Mouse (Mus musculus): ENCODE results near the gene Hook2. TPM values are rescaled to one million over a fixed set of nuclear protein-coding genes. Genes with fewer than 3 reads are reported as not detected.

Hook2 gene
- polyA plus RNA-seq, 1 experiment from 2014 or later = 18.7 TPM

DNA sequence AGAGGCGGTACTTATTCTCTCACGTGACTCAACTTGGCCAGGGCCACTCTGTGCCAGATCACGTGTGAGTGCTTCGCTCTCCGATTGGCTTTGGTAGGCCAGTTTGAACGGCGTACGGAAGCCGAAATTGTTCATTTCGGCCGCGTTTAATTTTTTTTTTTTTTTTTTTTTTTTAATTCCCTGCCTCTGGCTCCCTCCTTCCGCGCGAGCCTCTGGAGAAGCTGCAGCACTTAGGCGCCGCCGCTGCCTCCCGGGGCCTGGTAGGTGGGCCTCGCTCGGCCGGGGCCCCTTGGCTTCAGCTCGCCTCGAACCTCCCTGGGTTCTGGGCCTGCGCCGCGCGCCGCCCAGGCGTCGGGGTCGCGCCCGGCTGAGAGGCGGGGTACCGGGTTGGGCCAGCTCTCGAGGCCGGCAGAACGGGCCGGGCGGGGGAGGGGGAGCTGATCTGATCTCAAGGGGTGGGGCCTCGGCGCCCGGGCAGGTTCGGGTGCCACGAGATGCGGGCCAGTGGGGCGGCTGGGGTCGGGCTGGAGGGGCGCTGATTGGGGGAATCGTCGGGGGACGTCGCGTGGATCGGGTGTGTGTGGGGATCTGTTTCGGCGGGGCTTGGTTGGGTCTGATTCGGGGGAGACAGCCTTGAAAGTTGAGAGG, 46.4 kb downstream of the Hook2 start, which contains the start of gene Tnpo2:
Tnpo2 (plus strand) TSS at position 198 of the 648 bp plus-strand sequence.
- H3K27ac ChIP-seq (ENCODE audit: low read depth, low read length) = peak within 1 kb of the TSS; percentile 96
- no peaks in the 10 kb centered on the region for H3K9me3 ChIP-seq (ENCODE audit: control insufficient read depth, low read length)
- H3K27me3 ChIP-seq (ENCODE audit: control insufficient read depth, insufficient read depth, low read length) = no peaks in the 10 kb centered on the region
- H3K9ac ChIP-seq (ENCODE audit: low read depth, low read length) = peak within 1 kb of the TSS; percentile 84
- peaks cover 38% of the 10 kb centered on the region for H3K36me3 ChIP-seq (ENCODE audit: control insufficient read depth, insufficient read depth, low read length)
- ATAC-seq (ENCODE audit: low FRiP score, low TSS enrichment) = peak; percentile 92
- H3K4me2 ChIP-seq (replicated peaks; ENCODE audit: low read depth, low read length) = peak within 1 kb of the TSS; percentile 86
- H3K4me3 ChIP-seq (ENCODE audit: low read length) = peak within 1 kb of the TSS; percentile 89
- H3K4me1 ChIP-seq (ENCODE audit: control insufficient read depth, insufficient read depth, low read length) = peaks cover 13% of the 10 kb centered on the region; the same call in 1 of the 2 replicates
- under 1% methylated on average over 59 of the region's 59 CpGs for WGBS

- Histone ChIP-seq H3K27ac (ENCODE audit: low read depth, low read length) (peak overlapping the region; percentile 96), H3K4me3 (ENCODE audit: low read length) (peak overlapping the region; percentile 89), H3K36me3 (ENCODE audit: control insufficient read depth, insufficient read depth, low read length) (peaks cover 38% of the 10 kb centered on the region), H3K9me3 (ENCODE audit: control insufficient read depth, low read length) (no peaks in the 10 kb centered on the region), H3K9ac (ENCODE audit: low read depth, low read length) (peak overlapping the region; percentile 84), H3K27me3 (ENCODE audit: control insufficient read depth, insufficient read depth, low read length) (no peaks in the 10 kb centered on the region), H3K4me1 (ENCODE audit: control insufficient read depth, insufficient read depth, low read length) (peaks cover 13% of the 10 kb centered on the region; the same call in 1 of the 2 replicates), H3K4me2 (replicated peaks; ENCODE audit: low read depth, low read length) (peak overlapping the region; percentile 86)
- peak; percentile 67; the same call in 1 of the 2 replicates for ATAC-seq (ENCODE audit: low FRiP score, low TSS enrichment)
- 2% methylated on average over 14 of the region's 14 CpGs for WGBS
Observed at GRCm38 (mm10) chr8:85037366-85037680, 46.9 kb downstream of the Hook2 start.

GRCm38 (mm10) chr8:85037681-85038531, 47.5 kb downstream of the Hook2 start:
- Histone ChIP-seq H3K4me1 (ENCODE audit: control insufficient read depth, insufficient read depth, low read length) (peaks cover 13% of the 10 kb centered on the region; the same call in 1 of the 2 replicates), H3K27ac (ENCODE audit: low read depth, low read length) (peak overlapping the region; percentile 96), H3K36me3 (ENCODE audit: control insufficient read depth, insufficient read depth, low read length) (peaks cover 35% of the 10 kb centered on the region), H3K9ac (ENCODE audit: low read depth, low read length) (peak overlapping the region; percentile 84), H3K4me3 (ENCODE audit: low read length) (peak overlapping the region; percentile 89), H3K9me3 (ENCODE audit: control insufficient read depth, low read length) (no peaks in the 10 kb centered on the region), H3K27me3 (ENCODE audit: control insufficient read depth, insufficient read depth, low read length) (no peaks in the 10 kb centered on the region), H3K4me2 (replicated peaks; ENCODE audit: low read depth, low read length) (peak overlapping the region; percentile 86)
- under 1% methylated on average over 52 of the region's 57 CpGs for WGBS
- ATAC-seq (ENCODE audit: low FRiP score, low TSS enrichment) = 0 out of 2 replicates have a peak, but pooled peaks have one; percentile 2

- Histone ChIP-seq H3K9me3 (ENCODE audit: control insufficient read depth, low read length) (no peaks in the 10 kb centered on the region), H3K27ac (ENCODE audit: low read depth, low read length) (no peak overlapping the region), H3K4me2 (replicated peaks; ENCODE audit: low read depth, low read length) (no peak overlapping the region), H3K4me1 (ENCODE audit: control insufficient read depth, insufficient read depth, low read length) (peaks cover 6% of the 10 kb centered on the region; the same call in 1 of the 2 replicates), H3K36me3 (ENCODE audit: control insufficient read depth, insufficient read depth, low read length) (peaks cover 87% of the 10 kb centered on the region), H3K9ac (ENCODE audit: low read depth, low read length) (no peak overlapping the region), H3K4me3 (ENCODE audit: low read length) (no peak overlapping the region), H3K27me3 (ENCODE audit: control insufficient read depth, insufficient read depth, low read length) (no peaks in the 10 kb centered on the region)
- ATAC-seq (ENCODE audit: low FRiP score, low TSS enrichment) = no peak
- 92% methylated on average over 6 of the region's 6 CpGs for WGBS
Observed at GRCm38 (mm10) chr8:85043619-85044018, 53.2 kb downstream of the Hook2 start.

Other genes starting within 250 kb of the Hook2 start
- 9.4 and 10.9 TPM in 2 replicates for gene Nfix, start 190.3 kb upstream of the Hook2 start, polyA plus RNA-seq (2014; fragmentation: Nextera tagmentation; extraction: Ambion mirVana)
- 5.9 and 6.0 TPM in 2 replicates for gene Dand5, start 167.8 kb upstream of the Hook2 start, polyA plus RNA-seq (2014; fragmentation: Nextera tagmentation; extraction: Ambion mirVana)
- 49.2 and 54.2 TPM in 2 replicates for gene Gadd45gip1, start 159.1 kb upstream of the Hook2 start, polyA plus RNA-seq (2014; fragmentation: Nextera tagmentation; extraction: Ambion mirVana)
- gene Rad23a, start 149.9 kb upstream of the Hook2 start, polyA plus RNA-seq (2014; fragmentation: Nextera tagmentation; extraction: Ambion mirVana) = 124 and 125 TPM in 2 replicates
- gene Calr, start 143.7 kb upstream of the Hook2 start, polyA plus RNA-seq (2014; fragmentation: Nextera tagmentation; extraction: Ambion mirVana) = 758 and 944 TPM in 2 replicates
- gene Farsa, start 133.6 kb upstream of the Hook2 start, polyA plus RNA-seq (2014; fragmentation: Nextera tagmentation; extraction: Ambion mirVana) = 90.4 and 105 TPM in 2 replicates
- gene Syce2, start 118.5 kb upstream of the Hook2 start, polyA plus RNA-seq (2014; fragmentation: Nextera tagmentation; extraction: Ambion mirVana) = 73.0 and 98.4 TPM in 2 replicates
- 28.6 and 43.3 TPM in 2 replicates for gene Gcdh, start 96.7 kb upstream of the Hook2 start, polyA plus RNA-seq (2014; fragmentation: Nextera tagmentation; extraction: Ambion mirVana)
- gene Klf1, start 88.7 kb upstream of the Hook2 start, polyA plus RNA-seq (2014; fragmentation: Nextera tagmentation; extraction: Ambion mirVana) = 1.2 and 1.7 TPM in 2 replicates
- gene Dnase2a, start 82.0 kb upstream of the Hook2 start, polyA plus RNA-seq (2014; fragmentation: Nextera tagmentation; extraction: Ambion mirVana) = 10.8 and 12.1 TPM in 2 replicates
- gene Mast1, start 53.2 kb upstream of the Hook2 start, polyA plus RNA-seq (2014; fragmentation: Nextera tagmentation; extraction: Ambion mirVana) = 0.21 and 0.35 TPM in 2 replicates
- gene Rtbdn, start 43.6 kb upstream of the Hook2 start, polyA plus RNA-seq (2014; fragmentation: Nextera tagmentation; extraction: Ambion mirVana) = 0.16 TPM in 1 of 2 replicates, not detected in the other
- gene Gm49661, start 21.2 kb upstream of the Hook2 start, polyA plus RNA-seq (2014; fragmentation: Nextera tagmentation; extraction: Ambion mirVana) = not detected in 2 replicates
- gene Prdx2, start 21.0 kb upstream of the Hook2 start, polyA plus RNA-seq (2014; fragmentation: Nextera tagmentation; extraction: Ambion mirVana) = 965 and 1,048 TPM in 2 replicates
- gene Rnaseh2a, start 20.8 kb upstream of the Hook2 start, polyA plus RNA-seq (2014; fragmentation: Nextera tagmentation; extraction: Ambion mirVana) = 143 and 154 TPM in 2 replicates
- 7.3 and 10.0 TPM in 2 replicates for gene Junb, start 11.9 kb upstream of the Hook2 start, polyA plus RNA-seq (2014; fragmentation: Nextera tagmentation; extraction: Ambion mirVana)
- not detected in 2 replicates for gene Best2, start 23.9 kb downstream of the Hook2 start, polyA plus RNA-seq (2014; fragmentation: Nextera tagmentation; extraction: Ambion mirVana)
- gene Asna1, start 34.7 kb downstream of the Hook2 start, polyA plus RNA-seq (2014; fragmentation: Nextera tagmentation; extraction: Ambion mirVana) = 109 and 180 TPM in 2 replicates
- 163 and 211 TPM in 2 replicates for gene Trir, start 36.2 kb downstream of the Hook2 start, polyA plus RNA-seq (2014; fragmentation: Nextera tagmentation; extraction: Ambion mirVana)
- gene Tnpo2, start 46.3 kb downstream of the Hook2 start, polyA plus RNA-seq (2014; fragmentation: Nextera tagmentation; extraction: Ambion mirVana) = 15.6 and 19.7 TPM in 2 replicates
- 24.4 and 29.6 TPM in 2 replicates for gene Fbxw9, start 69.5 kb downstream of the Hook2 start, polyA plus RNA-seq (2014; fragmentation: Nextera tagmentation; extraction: Ambion mirVana)
- 1.1 TPM in 1 of 2 replicates, not detected in the other for gene Gm5741, start 77.4 kb downstream of the Hook2 start, polyA plus RNA-seq (2014; fragmentation: Nextera tagmentation; extraction: Ambion mirVana)
- gene Dhps, start 81.2 kb downstream of the Hook2 start, polyA plus RNA-seq (2014; fragmentation: Nextera tagmentation; extraction: Ambion mirVana) = 74.4 and 85.8 TPM in 2 replicates
- 161 and 174 TPM in 2 replicates for gene Wdr83os, start 90.1 kb downstream of the Hook2 start, polyA plus RNA-seq (2014; fragmentation: Nextera tagmentation; extraction: Ambion mirVana)
- gene Wdr83, start 90.7 kb downstream of the Hook2 start, polyA plus RNA-seq (2014; fragmentation: Nextera tagmentation; extraction: Ambion mirVana) = 43.4 and 44.9 TPM in 2 replicates
- 23.3 and 33.9 TPM in 2 replicates for gene Man2b1, start 92.7 kb downstream of the Hook2 start, polyA plus RNA-seq (2014; fragmentation: Nextera tagmentation; extraction: Ambion mirVana)
- gene Zfp791, start 132.5 kb downstream of the Hook2 start, polyA plus RNA-seq (2014; fragmentation: Nextera tagmentation; extraction: Ambion mirVana) = 1.3 and 1.6 TPM in 2 replicates
- not detected in 2 replicates for gene Cks1brt, start 161.3 kb downstream of the Hook2 start, polyA plus RNA-seq (2014; fragmentation: Nextera tagmentation; extraction: Ambion mirVana)
- not detected in 2 replicates for gene Olfr371, start 235.4 kb downstream of the Hook2 start, polyA plus RNA-seq (2014; fragmentation: Nextera tagmentation; extraction: Ambion mirVana)